Mouse (Mus musculus): Measurements from ENCODE around the gene Col25a1.
A peak's percentile ranks its signal among the peaks of the same experiment; 100 is the strongest.

Gene Col25a1

GRCm38 (mm10) chr3:130494192-130494591 is 362.9 kb downstream of the Col25a1 start:
- no peak for DNase-seq

DNA sequence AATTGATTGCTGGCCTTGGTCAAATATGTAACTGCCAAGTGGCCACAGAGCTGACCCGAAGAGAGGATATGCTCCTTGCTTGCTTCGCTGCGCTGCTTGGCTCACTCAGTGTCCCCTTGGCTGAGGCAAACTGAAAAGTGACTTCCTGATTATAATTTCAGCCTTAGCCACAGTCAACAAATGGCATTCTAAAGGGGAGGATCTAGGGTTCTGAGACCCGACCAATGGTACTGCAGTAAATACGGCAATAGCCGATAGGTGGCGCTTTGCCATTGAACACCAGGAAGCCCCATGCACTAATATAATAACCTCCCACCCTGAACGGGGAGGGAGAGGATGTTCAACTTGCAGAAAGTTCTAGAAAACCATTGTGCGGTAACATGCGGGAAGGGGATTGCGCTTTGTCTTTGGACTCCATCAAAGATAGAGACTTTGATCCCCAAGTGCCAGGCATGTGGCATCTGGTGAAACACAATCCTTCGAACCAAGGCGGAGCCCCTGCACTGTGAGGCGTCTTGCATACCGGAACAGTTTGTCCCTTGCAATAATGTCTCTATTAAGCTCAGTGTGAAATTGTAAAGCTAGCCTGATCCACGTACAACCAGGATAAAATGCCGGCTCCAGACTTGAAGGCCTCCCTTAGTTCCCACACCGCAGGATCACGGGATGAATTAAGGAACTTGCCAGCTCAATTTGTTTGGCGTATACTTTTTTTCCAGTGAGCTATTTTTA is 363.5 kb downstream of the Col25a1 start:
- DNase-seq, result no peak

- no peak for DNase-seq
Observed at GRCm38 (mm10) chr3:130497036-130497435, 365.7 kb downstream of the Col25a1 start.

DNA sequence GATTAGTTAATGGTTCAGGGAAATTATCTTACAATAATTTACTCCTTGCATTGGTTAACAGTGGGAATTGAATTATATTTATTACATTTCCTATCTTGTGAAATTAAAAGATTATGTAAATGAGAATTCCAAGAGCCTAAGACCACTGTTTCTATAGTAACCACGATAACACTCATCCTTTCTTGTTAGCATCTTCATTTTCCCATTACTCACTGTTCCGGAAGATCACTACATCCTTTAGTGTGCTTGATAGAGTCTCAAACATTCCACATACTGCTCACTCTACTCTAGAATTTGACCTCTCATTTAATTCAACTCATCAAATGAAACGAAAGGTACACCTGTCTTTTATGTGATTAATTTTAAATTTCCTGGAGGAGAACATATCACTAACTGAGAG is 370.4 kb downstream of the Col25a1 start:
- DNase-seq, result no peak

DNA sequence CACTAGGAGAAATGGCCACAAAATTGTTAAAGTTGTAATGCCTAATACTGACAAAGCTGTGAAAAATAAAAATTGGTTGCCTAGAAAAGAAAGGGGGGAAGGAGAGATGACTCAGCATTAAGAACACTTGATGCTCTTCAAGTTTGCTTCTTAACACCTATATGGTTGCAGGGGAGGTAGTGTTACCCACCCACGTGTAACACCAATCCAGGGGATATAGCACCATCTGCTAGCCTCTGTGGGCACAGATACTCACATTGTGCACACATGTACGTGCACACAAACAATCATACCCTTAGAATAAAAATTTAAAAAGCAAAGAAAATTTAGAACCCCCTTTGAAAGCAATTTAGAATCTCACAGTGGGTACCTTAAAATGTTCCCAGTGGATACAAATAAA is 377.0 kb downstream of the Col25a1 start:
- DNase-seq, result peak; percentile 12

DNA sequence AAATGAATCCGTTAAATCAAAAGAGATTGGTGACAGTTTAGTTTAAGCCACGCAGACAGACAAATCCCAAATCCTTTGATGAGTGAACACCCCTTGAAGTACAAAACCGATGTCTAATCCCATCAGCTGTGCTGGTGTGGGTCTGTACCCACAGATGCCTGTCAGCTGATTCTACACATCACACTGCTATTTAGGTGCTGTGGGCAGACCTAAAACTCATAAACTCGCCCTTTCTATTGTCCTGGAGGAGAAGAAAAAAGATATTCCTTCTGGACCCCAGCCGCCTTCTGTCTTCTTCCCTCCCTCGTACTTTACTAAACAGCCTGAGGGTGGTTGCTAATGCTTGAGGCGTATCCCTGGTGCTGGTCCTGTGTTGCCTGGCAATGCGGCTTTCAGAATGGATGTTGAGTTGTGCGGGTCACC is 387.2 kb downstream of the Col25a1 start:
- no peak for DNase-seq

- no peak for DNase-seq
Observed at GRCm38 (mm10) chr3:130521834-130522476, 390.7 kb downstream of the Col25a1 start.

DNA sequence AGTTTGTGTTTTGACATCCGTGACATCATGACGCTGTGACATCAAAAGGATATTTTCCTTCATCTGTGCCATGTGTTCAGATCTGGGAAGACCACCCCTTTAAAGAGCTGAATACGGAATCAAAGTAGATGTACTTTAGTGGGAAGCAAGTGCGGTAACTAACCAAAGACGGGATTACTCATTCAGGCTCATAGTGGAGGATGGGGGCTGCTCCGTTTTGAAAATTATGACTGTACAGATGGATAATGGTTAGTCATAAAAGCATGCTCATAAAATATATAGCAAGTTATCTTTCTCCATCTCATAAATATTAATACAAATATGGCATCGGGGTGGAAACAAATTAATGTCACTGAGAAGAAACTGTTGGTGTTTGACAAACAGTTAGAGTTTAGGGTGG is 391.7 kb downstream of the Col25a1 start:
- no peak for DNase-seq

DNA sequence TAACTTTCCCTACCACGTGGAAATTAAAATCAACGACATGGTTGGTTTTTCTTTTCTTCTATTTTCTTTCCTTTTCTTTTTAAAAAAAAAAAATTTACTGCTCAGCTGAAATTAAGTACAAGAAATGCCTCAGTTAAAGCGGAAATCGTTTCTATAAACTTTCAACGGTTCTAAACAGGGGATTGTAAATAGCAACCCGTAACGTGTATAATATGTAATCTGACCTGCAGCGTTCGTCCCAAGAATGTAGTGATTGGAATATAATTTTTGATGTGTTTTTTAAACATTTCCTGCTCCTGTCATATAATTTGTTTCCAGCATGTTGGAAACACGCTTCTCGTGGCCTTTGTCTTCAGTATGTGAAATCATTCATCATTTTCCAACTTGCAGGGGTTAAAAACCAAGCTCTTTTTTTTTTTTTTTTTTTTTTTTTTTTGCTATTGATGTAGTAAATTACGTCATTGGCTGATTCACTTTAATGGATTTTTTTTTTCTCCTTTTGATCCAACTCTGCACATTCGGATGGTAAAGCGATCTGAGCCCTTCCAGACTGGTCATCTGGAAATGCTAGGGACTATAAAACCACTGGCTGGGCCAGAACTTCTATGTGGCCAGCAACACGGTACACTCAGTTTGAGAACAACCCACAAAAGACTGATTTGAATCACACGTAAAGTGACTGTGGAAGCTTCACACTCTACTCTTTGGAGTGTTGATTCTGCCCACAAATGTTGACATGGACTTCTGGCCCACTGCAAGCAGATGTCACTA is 393.3 kb downstream of the Col25a1 start:
- no peak for DNase-seq

DNA sequence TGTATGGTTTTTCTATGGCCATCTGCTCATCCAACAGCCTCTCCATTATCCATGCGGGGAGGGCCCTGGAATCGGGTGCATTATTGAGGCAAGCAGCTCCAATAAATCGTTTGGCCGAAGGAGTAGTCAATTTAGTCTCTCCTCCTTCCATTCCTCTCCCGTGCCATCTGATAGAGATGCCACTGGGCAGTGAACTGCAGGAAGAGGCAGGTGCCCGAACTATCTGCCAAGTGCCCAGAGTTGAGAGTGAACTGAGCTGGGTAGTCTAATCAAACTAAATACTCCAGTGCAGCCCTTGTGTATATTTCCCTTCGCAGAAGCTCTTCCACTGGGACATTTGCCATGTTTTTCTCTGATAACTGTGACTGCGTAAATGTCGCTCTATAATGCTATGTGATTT is 403.7 kb downstream of the Col25a1 start:
- no peak for DNase-seq

DNA sequence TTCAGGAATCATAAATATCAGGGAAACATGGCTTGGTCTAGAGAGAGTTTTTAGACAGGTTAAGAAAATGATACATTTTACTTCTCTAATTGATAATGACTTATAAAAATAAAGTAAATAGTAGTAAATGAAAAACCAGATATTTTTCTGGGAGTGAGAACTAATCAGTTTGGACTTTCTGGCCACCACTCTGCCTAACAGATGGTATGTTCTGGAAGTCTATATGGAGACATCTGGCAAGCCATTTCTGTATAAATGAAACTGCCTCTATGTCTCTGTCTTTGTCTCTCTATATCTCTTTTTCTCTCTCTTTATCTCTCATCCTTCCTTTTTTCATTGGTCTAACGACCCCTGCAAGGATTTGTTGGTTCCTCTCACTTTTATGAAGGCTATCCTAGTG is 410.2 kb downstream of the Col25a1 start:
- DNase-seq, result no peak

DNA sequence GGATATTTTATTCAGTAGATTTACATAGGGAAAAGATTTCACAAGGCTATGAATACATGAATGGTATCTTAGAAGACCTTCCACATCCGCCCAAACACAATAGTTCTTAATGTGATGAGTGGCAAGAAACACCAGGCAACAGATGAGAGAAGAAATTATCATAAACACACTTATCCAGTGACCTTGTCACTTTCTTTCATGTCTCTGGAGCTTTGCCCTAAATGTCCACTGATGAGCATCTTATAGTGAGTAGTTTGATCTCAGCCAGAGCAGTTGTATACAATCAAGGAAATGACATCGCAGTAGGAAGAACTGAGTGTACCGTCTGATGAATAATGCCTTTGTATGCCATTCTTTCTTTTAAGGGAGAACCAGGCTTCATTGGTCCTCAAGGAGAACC is 414.7 kb downstream of the Col25a1 start:
- DNase-seq, result no peak

DNA sequence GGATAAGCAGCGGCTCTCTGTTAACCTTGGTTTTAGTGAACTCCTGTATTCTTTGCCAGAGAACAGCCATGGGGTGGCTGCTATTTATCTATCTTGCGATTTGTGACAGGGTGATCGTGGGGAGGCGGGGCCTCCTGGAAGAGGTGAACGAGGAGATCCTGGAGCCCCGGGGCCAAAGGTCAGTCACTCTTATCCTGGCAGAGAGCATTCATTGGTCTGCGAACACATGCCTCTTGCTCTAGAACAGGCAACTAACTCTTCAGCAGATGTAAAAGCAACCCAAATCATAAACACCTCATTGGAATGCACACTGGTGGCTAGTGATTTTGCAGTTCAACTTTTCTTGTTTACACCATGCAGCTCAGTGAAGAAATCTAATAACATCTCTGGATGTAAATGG is 417.8 kb downstream of the Col25a1 start:
- DNase-seq, result no peak

DNA sequence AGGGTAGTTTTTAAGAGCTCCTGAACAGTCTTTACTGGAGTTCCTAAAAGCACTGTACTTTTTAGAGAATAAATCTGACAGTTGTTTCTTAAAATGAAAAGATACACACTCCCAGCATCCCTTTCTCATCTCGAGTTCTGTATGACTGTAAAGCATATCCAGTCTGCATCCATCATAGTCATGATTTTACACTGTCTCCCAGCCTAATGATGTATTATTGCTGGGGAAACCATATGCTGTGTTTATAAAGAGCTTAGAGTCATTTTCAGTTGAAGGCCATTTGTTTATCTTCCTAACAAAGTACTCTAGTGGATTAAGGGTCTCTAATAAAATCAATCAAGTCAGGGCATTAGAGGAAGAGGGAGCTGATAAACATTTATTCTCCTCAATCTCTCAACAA is 425.0 kb downstream of the Col25a1 start:
- DNase-seq, result no peak

DNA sequence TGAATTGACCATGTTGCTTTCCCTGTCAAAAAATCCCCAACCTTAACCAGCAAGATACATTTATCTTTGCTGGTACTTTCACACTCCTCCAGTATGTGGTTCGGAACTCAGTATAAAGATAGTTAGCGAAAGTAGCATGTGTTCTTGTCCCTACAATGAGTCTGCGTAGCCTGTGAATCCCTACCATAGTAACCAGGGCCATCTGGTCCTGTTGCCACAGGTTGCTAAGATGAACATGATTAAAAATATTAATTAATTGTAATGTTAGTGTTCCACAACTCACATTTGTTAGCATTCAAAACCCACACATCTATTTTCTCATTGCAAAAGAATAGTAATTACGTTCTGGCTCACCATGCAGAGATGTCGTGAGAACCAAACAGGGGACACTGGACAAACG is 434.3 kb downstream of the Col25a1 start:
- no peak for DNase-seq

DNA sequence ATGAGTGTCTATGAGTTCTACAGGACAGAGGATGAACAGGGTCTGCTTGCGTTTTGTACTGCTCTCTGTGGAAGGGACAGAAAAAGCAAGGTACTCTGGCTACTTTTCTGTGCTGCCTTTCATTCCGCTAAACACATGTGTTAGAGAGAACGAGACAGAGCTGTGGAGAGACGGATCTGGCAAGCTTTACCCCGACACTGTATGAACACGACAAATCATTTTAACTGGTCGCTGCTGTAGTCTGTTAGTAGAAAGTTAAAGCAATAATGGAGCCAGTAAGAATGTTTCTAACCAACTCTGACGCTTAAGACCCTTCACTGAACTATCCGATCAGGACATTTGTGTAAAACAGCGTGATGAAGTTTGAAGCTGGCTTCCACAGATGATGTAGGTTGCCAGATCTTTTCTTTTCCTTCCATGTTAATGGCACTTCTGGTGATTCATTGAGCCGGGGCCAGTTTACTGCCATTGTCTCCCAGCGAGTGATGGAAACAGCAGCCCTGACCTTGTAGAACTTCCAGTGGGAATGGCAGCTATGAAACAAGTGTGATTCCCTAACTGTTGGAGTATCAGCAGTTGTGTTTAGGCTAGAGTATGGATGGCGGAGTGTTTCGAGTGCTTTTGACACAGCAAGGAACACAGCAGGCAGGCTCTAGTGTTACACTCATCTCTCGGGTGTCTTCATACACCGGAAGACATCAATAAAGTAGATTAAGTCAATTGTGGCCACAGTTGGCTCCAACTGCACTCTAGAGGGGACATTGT is 437.2 kb downstream of the Col25a1 start:
- no peak for DNase-seq

GRCm38 (mm10) chr3:130573243-130573642 is 441.9 kb downstream of the Col25a1 start:
- no peak for DNase-seq

DNA sequence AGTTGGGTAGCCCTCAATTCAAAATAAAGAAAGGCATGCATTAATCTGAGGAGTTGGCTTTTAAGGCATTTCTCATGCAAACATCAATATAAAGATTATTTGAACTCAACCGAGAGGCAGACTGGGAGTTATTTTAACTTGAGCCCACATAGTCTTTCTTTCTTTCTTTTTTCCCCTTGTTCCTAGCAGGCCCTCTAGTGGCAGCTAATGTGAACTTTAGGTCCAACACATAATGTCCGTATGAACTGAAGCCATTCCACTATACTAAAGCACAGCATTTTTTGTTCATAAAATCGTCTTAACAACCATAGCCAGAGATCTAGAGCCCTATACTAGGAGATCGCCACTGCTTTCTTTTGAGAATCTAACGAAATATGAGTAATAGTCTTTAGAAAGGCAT is 443.4 kb downstream of the Col25a1 start:
- peak; percentile 31 for DNase-seq

GRCm38 (mm10) chr3:130576683-130577082 is 445.4 kb downstream of the Col25a1 start:
- DNase-seq, result no peak

- DNase-seq, result no peak
Observed at GRCm38 (mm10) chr3:130579501-130579900, 448.2 kb downstream of the Col25a1 start.

DNA sequence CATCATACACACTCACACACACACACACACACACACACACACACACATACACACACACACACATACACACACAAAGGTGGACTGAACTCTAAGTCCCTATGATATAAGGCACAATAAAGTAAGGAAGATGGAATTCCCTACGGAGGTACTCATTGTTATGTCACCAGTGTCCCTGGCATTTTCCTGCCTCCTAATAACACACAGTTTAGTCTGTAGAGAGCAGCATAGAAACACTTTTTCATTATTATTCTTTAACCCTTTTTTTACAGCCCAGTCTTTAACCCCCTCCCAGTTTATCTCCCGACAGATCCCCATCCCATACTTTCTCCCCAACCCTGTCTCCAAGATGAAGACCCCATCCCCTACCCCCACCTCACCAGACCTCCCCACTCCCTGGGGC is 450.3 kb downstream of the Col25a1 start:
- no peak for DNase-seq

DNA sequence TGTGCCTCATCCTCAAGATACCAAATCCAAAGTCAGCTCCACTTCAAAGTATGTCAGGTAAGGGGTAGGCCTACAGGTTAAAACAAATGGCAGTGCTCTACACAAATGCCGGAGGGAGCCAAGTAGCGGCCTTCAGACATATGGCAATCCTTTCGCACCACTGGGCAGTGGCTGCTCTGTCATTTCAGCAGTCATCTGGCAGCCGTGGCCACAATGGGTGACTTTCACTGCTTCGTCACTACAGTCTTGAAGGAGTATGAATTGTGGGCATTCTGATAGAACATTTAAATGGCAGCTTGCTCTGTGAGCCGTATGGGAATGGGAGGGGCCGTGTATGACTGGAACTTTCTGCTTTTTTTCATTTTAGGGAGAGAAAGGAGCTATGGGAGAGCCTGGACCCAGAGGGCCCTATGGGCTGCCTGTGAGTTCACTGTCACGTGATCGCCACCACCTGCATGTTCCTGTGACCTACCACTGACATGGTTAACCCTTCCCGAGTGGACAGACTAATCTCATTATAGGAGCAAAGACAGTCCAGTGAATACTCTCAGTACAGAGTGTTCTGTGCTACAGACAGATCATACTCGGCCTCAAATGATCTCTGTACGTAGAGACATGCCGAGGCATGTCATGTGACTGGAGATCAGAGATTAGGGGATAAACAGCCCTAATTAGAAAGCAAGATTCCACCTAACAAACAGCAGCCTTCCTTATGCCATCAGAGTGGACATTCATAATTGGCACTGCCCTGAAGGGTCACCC is 451.8 kb downstream of the Col25a1 start:
- DNase-seq, result no peak

Data from right cerebral cortex, postnatal 25 days (tissue).